Mouse (Mus musculus): Measurements from ENCODE around the gene Emx1. TPM values are rescaled to one million over a fixed set of nuclear protein-coding genes. Genes with fewer than 3 reads are reported as not detected.

Emx1 gene
- polyA plus RNA-seq, 1 experiment = 0.11 TPM

GRCm38 (mm10) chr6:85253275-85253674, 66.0 kb downstream of the Emx1 start:
- H3K4me1 ChIP-seq (ENCODE audit: control insufficient read depth, insufficient read depth, low read length) = 0 out of 2 replicates have a peak, but pooled peaks cover 3% of the 10 kb centered on the region
- no peak overlapping the region for H3K27ac ChIP-seq (ENCODE audit: insufficient read depth, low read length)
- WGBS = 80% methylated on average over 3 of the region's 3 CpGs
- TF ChIP-seq POLR2A (IDR thresholded peaks at IDR 0.05; ENCODE audit: borderline replicate concordance, insufficient read depth, low read length) (no peak), CTCF (IDR thresholded peaks at IDR 0.05; ENCODE audit: borderline replicate concordance, insufficient read depth, low read depth, low read length) (no peak)
- no peak for DNase-seq
- H3K4me3 ChIP-seq (replicated peaks; ENCODE audit: insufficient read depth, low read depth, low read length) = no peak overlapping the region
- H3K27me3 ChIP-seq (ENCODE audit: control insufficient read depth, insufficient read depth, low read length) = no peaks in the 10 kb centered on the region

Other genes starting within 250 kb of the Emx1 start
- gene Exoc6b, start 117.9 kb upstream of the Emx1 start, polyA plus RNA-seq (2012; rRNA removed) = 39.5 and 42.5 TPM in 2 replicates
- 26.9 TPM in 2 replicates for gene Spr, start 49.7 kb upstream of the Emx1 start, polyA plus RNA-seq (2012; rRNA removed)
- 169 and 172 TPM in 2 replicates for gene Sfxn5, start 146.0 kb downstream of the Emx1 start, polyA plus RNA-seq (2012; rRNA removed)
- 70.7 and 75.2 TPM in 2 replicates for gene Rab11fip5, start 187.2 kb downstream of the Emx1 start, polyA plus RNA-seq (2012; rRNA removed)
- not detected in 2 replicates for gene Noto, start 236.4 kb downstream of the Emx1 start, polyA plus RNA-seq (2012; rRNA removed)
- gene Smyd5, start 244.6 kb downstream of the Emx1 start, polyA plus RNA-seq (2012; rRNA removed) = 35.3 and 38.8 TPM in 2 replicates